Mouse (Mus musculus): ENCODE measurements around the gene Otop2. TPM values are rescaled to one million over a fixed set of nuclear protein-coding genes. Genes with fewer than 3 reads are reported as not detected.

Otop2 gene
- polyA plus RNA-seq, 1 experiment from 2014 or later: not detected

- Histone ChIP-seq H3K4me1 (ENCODE audit: control insufficient read depth in 2 of 2, insufficient read depth in 2 of 2, low read length in 2 of 2) (peaks cover 15% of the 10 kb centered on the region in 2 experiments), H3K4me3 (ENCODE audit: control insufficient read depth in 1 of 2, insufficient read depth in 1 of 2, low read depth in 1 of 2, low read length in 2 of 2) (no peak overlapping the region), H3K9ac (ENCODE audit: low read length) (no peak overlapping the region), H3K4me2 (ENCODE audit: low read length) (no peak overlapping the region), H3K27me3 (ENCODE audit: control insufficient read depth, insufficient read depth, low read length) (no peaks in the 10 kb centered on the region), H3K9me3 (ENCODE audit: control insufficient read depth, low read length) (no peaks in the 10 kb centered on the region), H3K36me3 (ENCODE audit: control insufficient read depth, insufficient read depth, low read length) (no peaks in the 10 kb centered on the region), H3K27ac (replicated peaks in 1 of 2; ENCODE audit: control insufficient read depth in 1 of 2, insufficient read depth in 1 of 2, low read depth in 2 of 2, low read length in 2 of 2) (peak overlapping the region; percentile 36 to 57; a peak in 3 of 4 replicates)
- 91% methylated on average over 1 of the region's 1 CpGs for WGBS
- ATAC-seq (ENCODE audit: insufficient number of reproducible peaks, insufficient read depth, low FRiP score, low read depth): no peak
These were observed 16.6 kb upstream of the Otop2 start for GRCm38 (mm10) chr11:115290314-115290713.

- Histone ChIP-seq H3K4me2 (ENCODE audit: low read length) (no peak overlapping the region), H3K4me3 (ENCODE audit: control insufficient read depth in 1 of 2, insufficient read depth in 1 of 2, low read depth in 1 of 2, low read length in 2 of 2) (no peak overlapping the region), H3K9ac (ENCODE audit: low read length) (no peak overlapping the region), H3K9me3 (ENCODE audit: control insufficient read depth, low read length) (no peaks in the 10 kb centered on the region), H3K4me1 (ENCODE audit: control insufficient read depth in 2 of 2, insufficient read depth in 2 of 2, low read length in 2 of 2) (peaks cover 15% of the 10 kb centered on the region in 2 experiments), H3K36me3 (ENCODE audit: control insufficient read depth, insufficient read depth, low read length) (no peaks in the 10 kb centered on the region), H3K27ac (replicated peaks in 1 of 2; ENCODE audit: control insufficient read depth in 1 of 2, insufficient read depth in 1 of 2, low read depth in 2 of 2, low read length in 2 of 2) (peak overlapping the region; percentile 36 to 57; a peak in 3 of 4 replicates), H3K27me3 (ENCODE audit: control insufficient read depth, insufficient read depth, low read length) (no peaks in the 10 kb centered on the region; the same call in 1 of the 2 replicates)
- whole genome bisulfite sequencing: 51% methylated on average over 6 of the region's 6 CpGs
- ATAC-seq (ENCODE audit: insufficient number of reproducible peaks, insufficient read depth, low FRiP score, low read depth): no peak
These were observed 16.0 kb upstream of the Otop2 start for GRCm38 (mm10) chr11:115290919-115291318.

GRCm38 (mm10) chr11:115291503-115291902 is 15.5 kb upstream of the Otop2 start:
- H3K36me3 ChIP-seq (ENCODE audit: control insufficient read depth, insufficient read depth, low read length): no peaks in the 10 kb centered on the region
- peaks cover 15% of the 10 kb centered on the region in 2 experiments for H3K4me1 ChIP-seq (ENCODE audit: control insufficient read depth in 2 of 2, insufficient read depth in 2 of 2, low read length in 2 of 2)
- no peak overlapping the region for H3K4me3 ChIP-seq (ENCODE audit: control insufficient read depth in 1 of 2, insufficient read depth in 1 of 2, low read depth in 1 of 2, low read length in 2 of 2)
- ATAC-seq (ENCODE audit: insufficient number of reproducible peaks, insufficient read depth, low FRiP score, low read depth): no peak
- H3K4me2 ChIP-seq (ENCODE audit: low read length): no peak overlapping the region
- H3K9ac ChIP-seq (ENCODE audit: low read length): no peak overlapping the region
- H3K27ac ChIP-seq (replicated peaks in 1 of 2; ENCODE audit: control insufficient read depth in 1 of 2, insufficient read depth in 1 of 2, low read depth in 2 of 2, low read length in 2 of 2): no peak overlapping the region
- H3K27me3 ChIP-seq (ENCODE audit: control insufficient read depth, insufficient read depth, low read length): no peaks in the 10 kb centered on the region; the same call in 1 of the 2 replicates
- no peaks in the 10 kb centered on the region for H3K9me3 ChIP-seq (ENCODE audit: control insufficient read depth, low read length)
- 78% methylated on average over 10 of the region's 10 CpGs for WGBS

GRCm38 (mm10) chr11:115292631-115293375 is 14.2 kb upstream of the Otop2 start:
- Histone ChIP-seq H3K27ac (replicated peaks in 1 of 2; ENCODE audit: control insufficient read depth in 1 of 2, insufficient read depth in 1 of 2, low read depth in 2 of 2, low read length in 2 of 2) (peak overlapping the region in 1 of 2 experiments; percentile 19; a peak in 1 of 4 replicates), H3K4me3 (ENCODE audit: control insufficient read depth in 1 of 2, insufficient read depth in 1 of 2, low read depth in 1 of 2, low read length in 2 of 2) (no peak overlapping the region), H3K9ac (ENCODE audit: low read length) (no peak overlapping the region; the same call in 1 of the 2 replicates), H3K36me3 (ENCODE audit: control insufficient read depth, insufficient read depth, low read length) (no peaks in the 10 kb centered on the region), H3K9me3 (ENCODE audit: control insufficient read depth, low read length) (no peaks in the 10 kb centered on the region), H3K4me2 (ENCODE audit: low read length) (no peak overlapping the region), H3K4me1 (ENCODE audit: control insufficient read depth in 2 of 2, insufficient read depth in 2 of 2, low read length in 2 of 2) (peaks cover 17 to 18% of the 10 kb centered on the region in 2 experiments), H3K27me3 (ENCODE audit: control insufficient read depth, insufficient read depth, low read length) (peaks cover 4% of the 10 kb centered on the region; the same call in 1 of the 2 replicates)
- WGBS: 49% methylated on average over 14 of the region's 14 CpGs
- no peak for ATAC-seq (ENCODE audit: insufficient number of reproducible peaks, insufficient read depth, low FRiP score, low read depth)

DNA sequence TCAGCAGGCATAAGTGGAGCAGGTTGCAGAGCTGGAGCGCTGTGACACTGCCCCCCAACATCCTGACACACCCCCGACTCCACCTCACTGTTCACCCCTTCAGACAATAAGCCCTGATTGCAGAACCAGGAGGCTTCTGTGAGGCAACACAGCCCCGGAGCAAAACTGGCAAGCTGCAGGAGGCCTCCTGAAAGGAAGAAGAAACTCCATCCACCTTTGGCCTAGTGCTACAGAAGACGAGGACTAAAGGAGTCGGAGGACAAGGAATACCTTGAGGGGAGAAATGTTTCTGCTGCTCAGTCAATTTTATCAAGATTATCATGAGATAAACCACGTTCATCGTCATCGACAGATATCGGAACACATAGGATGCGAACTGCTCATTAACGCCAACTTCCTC is 11.0 kb upstream of the Otop2 start:
- ATAC-seq (ENCODE audit: insufficient number of reproducible peaks, insufficient read depth, low FRiP score, low read depth): no peak
- H3K4me3 ChIP-seq (ENCODE audit: control insufficient read depth in 1 of 2, insufficient read depth in 1 of 2, low read depth in 1 of 2, low read length in 2 of 2): no peak overlapping the region
- no peak overlapping the region for H3K27ac ChIP-seq (replicated peaks in 1 of 2; ENCODE audit: control insufficient read depth in 1 of 2, insufficient read depth in 1 of 2, low read depth in 2 of 2, low read length in 2 of 2)
- H3K4me1 ChIP-seq (ENCODE audit: control insufficient read depth in 2 of 2, insufficient read depth in 2 of 2, low read length in 2 of 2): peaks cover 11 to 14% of the 10 kb centered on the region in 2 experiments; a peak in 3 of 4 replicates
- H3K4me2 ChIP-seq (ENCODE audit: low read length): no peak overlapping the region
- H3K9ac ChIP-seq (ENCODE audit: low read length): no peak overlapping the region
- no peaks in the 10 kb centered on the region for H3K9me3 ChIP-seq (ENCODE audit: control insufficient read depth, low read length)
- H3K36me3 ChIP-seq (ENCODE audit: control insufficient read depth, insufficient read depth, low read length): no peaks in the 10 kb centered on the region
- 81% methylated on average over 11 of the region's 11 CpGs for WGBS
- H3K27me3 ChIP-seq (ENCODE audit: control insufficient read depth, insufficient read depth, low read length): peaks cover 12% of the 10 kb centered on the region

- H3K27ac ChIP-seq (replicated peaks in 1 of 2; ENCODE audit: control insufficient read depth in 1 of 2, insufficient read depth in 1 of 2, low read depth in 2 of 2, low read length in 2 of 2): no peak overlapping the region
- H3K27me3 ChIP-seq (ENCODE audit: control insufficient read depth, insufficient read depth, low read length): peaks cover 12% of the 10 kb centered on the region
- peak overlapping the region; percentile 83 for H3K4me2 ChIP-seq (ENCODE audit: low read length)
- no peaks in the 10 kb centered on the region for H3K36me3 ChIP-seq (ENCODE audit: control insufficient read depth, insufficient read depth, low read length)
- 55% methylated on average over 21 of the region's 21 CpGs for WGBS
- no peak for ATAC-seq (ENCODE audit: insufficient number of reproducible peaks, insufficient read depth, low FRiP score, low read depth)
- H3K4me3 ChIP-seq (ENCODE audit: control insufficient read depth in 1 of 2, insufficient read depth in 1 of 2, low read depth in 1 of 2, low read length in 2 of 2): peak overlapping the region; percentile 40 to 42
- H3K9ac ChIP-seq (ENCODE audit: low read length): peak overlapping the region; percentile 56
- no peaks in the 10 kb centered on the region for H3K9me3 ChIP-seq (ENCODE audit: control insufficient read depth, low read length)
- H3K4me1 ChIP-seq (ENCODE audit: control insufficient read depth in 2 of 2, insufficient read depth in 2 of 2, low read length in 2 of 2): peaks cover 11 to 12% of the 10 kb centered on the region in 2 experiments; a peak in 3 of 4 replicates
These were observed 10.3 kb upstream of the Otop2 start for GRCm38 (mm10) chr11:115296471-115297210.

DNA sequence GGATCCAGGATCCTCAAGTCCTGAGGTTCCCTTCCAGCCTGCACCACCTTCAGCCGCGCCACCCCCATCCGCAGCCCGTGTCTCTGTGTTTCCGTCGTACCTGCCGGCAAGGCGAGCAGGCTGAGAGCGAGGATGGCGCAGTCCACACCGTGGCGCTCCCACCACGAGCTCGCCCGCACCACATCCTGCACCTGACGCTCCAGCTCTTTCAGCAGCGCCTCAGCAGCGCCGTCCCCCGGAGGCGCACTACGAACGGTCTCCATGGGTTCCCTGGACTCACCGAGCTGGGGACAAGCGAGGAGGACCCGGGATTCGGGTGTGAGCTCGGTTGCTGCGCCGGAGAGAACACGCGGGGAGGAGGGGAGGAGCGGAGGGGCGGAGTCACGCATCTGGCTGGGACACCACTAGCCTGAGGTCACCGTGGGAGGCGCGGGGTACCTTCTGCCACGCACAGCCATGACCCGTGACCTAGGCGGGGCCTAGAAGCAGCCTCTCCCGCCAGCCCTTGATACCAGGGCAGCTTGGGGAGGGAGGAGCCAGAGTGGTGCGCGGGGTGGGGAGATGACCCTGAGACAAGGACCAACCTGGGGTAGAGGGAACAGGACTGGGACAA is 9.6 kb upstream of the Otop2 start, which contains the start of gene Fads6:
Fads6 (minus strand) TSS at position 450 of the 613 bp plus-strand sequence.
- Histone ChIP-seq H3K27ac (replicated peaks in 1 of 2; ENCODE audit: control insufficient read depth in 1 of 2, insufficient read depth in 1 of 2, low read depth in 2 of 2, low read length in 2 of 2) (no peak within 1 kb of the TSS), H3K4me3 (ENCODE audit: control insufficient read depth in 1 of 2, insufficient read depth in 1 of 2, low read depth in 1 of 2, low read length in 2 of 2) (peak within 1 kb of the TSS; percentile 40 to 42), H3K36me3 (ENCODE audit: control insufficient read depth, insufficient read depth, low read length) (no peaks in the 10 kb centered on the region), H3K27me3 (ENCODE audit: control insufficient read depth, insufficient read depth, low read length) (peaks cover 12% of the 10 kb centered on the region), H3K4me1 (ENCODE audit: control insufficient read depth in 2 of 2, insufficient read depth in 2 of 2, low read length in 2 of 2) (peaks cover 9 to 10% of the 10 kb centered on the region in 2 experiments; a peak in 3 of 4 replicates), H3K9me3 (ENCODE audit: control insufficient read depth, low read length) (no peaks in the 10 kb centered on the region), H3K4me2 (ENCODE audit: low read length) (peak within 1 kb of the TSS; percentile 83), H3K9ac (ENCODE audit: low read length) (peak within 1 kb of the TSS; percentile 56)
- under 1% methylated on average over 44 of the region's 44 CpGs for WGBS
- peak; percentile 23; the same call in 1 of the 2 replicates for ATAC-seq (ENCODE audit: insufficient number of reproducible peaks, insufficient read depth, low FRiP score, low read depth)
